Mouse (Mus musculus) frontal cortex, postnatal 10 days (tissue): ENCODE data around the gene Apob.

Source experiments
- DNase-seq, 2 experiments: peaks; one replicate each; pipeline ENCODE4 v3.0.0; 2022; ENCODE audit warnings: low spot score in 2 of 2, mixed read lengths in 1 of 2

The Apob gene

DNA sequence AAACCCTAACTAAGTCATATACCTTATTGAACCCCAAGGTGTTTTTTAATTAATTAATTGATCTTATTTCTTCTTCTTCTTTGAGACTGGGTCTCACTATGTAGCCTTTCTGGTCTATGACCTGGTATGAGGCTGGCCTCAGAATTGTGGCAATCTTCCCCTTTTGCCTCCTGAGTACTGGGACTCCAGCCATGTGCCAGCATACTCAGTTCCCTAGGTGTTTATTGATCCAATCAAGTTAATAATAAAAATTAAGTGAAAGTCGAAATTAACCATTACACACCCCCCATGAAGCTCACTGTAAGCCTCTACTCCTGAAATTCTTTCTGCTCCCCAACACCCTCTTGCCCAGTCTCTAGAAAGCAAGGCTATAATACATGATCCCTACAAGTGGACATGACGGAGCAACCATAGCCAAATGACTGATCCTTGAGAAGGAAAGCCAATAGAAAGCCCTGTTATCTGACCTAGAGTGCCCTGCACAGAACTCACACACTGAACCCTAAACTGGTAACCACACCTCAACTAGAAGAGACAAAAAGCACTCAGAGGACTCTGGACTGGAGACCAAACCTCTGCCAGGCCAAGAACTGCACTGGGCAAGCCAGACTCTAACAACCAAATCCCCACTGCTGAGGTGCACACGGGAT, 60.8 kb downstream of the Apob start:
- DNase-seq, result no peak

DNA sequence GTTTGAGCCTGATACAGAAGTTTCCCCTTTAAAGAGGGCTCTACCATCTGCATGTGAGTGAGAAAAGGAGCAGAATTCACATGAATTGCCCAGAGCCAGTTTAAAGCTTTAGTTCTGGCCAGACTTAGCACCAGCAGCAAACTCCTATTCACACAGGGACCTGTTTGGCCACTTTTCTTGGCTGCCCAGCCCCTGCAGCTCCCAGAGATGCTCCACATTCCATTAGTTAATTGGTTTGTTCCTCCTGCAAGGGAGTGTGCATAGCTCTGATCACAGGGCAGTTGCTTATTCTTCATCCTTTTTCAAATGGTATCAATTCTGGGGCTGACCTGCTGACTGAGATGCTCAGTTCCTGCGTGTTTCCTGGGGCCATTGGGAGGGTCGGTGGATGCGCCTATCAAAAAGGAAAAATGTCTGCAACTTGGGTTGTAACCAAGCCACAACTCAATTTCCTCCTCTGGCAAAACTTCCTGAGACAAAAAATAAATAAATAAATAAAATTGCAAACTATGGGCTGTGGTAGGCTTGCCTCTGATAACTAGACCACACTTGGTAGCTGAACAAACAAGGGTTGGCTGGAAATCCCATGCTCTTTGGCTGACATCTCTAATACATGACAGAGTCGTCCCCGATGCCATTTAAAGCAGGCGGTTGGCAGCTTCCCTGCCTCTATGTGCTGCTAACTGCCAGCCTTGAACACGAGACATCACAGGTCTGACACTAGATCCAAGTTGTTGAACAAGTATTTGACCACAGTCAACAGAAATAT, 65.4 kb downstream of the Apob start:
- DNase-seq, result no peak

DNA sequence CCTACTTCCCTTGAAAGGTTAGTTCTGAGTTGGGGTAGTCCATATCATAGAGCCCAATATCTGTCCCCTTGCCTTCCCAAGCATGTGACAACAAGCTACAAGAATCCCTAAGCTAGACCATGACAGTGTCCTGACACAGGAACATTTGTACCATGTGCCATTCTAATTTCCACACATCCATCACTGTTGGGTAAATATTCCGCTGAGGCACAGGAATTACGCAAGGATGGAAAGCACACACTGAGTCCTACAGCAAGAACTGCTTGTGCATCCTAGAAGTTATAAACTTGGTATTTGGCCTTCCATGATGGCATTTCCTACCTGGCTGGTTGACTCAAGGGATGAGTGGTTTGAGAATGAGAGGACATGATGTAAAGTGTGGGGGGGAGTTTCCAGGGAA, 69.6 kb downstream of the Apob start:
- no peak for DNase-seq

DNA sequence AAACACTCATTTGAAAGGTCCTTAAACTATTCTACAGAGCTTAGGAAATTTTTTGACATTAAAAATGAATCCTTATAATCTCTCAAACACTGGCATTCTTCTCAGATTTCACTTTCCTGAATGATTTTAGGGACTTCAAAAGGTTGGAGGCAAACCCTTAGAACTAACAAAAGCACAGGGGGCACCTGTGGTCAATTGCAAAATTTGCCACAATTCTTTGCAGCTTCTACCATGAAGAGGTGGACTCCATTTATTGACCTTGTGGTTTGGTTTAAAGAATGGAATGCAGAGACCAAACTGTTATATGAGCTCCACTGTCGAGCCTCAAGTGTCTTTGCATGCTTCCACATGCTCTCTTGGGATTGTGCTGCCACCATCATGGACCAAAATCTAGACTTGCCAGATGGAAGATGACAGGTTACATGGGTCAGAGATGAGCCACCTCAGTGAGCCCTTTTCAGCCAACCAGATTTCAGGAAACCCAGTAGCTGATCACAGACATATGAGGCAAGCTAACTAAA, 70.4 kb downstream of the Apob start:
- DNase-seq, result no peak

DNA sequence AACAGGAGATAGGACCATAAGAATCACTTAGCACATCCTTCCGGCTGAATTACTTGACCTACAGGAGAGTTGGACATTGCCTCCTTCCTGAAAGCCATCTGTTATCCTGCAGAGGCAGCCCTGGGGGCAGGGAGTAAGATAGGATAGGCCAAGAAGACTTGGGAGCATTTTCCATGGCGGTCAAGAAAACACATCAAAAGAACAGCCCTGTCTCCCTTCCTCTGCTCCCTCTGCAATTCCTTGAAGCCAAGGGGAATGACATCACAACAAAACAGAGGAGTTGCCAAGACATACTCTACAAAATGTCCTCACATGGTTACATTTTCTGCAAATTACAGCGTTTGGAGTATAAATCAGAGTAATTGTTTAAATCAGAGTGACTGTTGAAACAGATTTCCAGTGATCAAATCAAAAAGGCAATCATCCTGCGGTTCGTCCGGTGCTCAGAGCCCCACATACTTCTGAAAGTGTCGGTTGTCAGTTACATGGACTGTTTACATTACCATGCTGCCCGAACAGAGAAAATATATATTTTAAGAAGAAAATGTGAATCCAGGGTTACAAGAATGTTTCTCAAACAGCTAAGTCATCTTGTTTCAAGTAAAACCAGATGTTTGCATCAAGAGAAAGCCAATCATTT, 78.7 kb downstream of the Apob start:
- no peak for DNase-seq

DNA sequence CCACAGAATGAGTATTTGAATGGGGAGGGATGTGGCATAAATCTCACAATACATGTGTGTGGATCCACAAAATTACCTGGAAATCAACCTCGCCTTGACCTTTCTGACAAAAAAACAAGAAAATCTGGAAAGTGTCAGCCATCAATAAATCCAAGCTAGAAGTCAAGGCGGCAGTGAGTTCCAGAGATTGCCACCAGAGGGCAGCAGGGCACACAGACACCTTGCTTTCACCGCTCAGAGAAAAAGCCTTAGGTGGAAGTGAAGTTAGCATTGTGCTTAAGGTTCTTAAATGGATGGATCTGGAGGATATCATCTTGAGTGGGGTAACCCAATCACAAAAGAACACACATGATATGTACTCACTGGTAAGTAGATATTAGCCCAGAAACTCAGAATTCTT, 82.1 kb downstream of the Apob start:
- DNase-seq, result peak in 1 of 2 experiments; percentile 44

DNA sequence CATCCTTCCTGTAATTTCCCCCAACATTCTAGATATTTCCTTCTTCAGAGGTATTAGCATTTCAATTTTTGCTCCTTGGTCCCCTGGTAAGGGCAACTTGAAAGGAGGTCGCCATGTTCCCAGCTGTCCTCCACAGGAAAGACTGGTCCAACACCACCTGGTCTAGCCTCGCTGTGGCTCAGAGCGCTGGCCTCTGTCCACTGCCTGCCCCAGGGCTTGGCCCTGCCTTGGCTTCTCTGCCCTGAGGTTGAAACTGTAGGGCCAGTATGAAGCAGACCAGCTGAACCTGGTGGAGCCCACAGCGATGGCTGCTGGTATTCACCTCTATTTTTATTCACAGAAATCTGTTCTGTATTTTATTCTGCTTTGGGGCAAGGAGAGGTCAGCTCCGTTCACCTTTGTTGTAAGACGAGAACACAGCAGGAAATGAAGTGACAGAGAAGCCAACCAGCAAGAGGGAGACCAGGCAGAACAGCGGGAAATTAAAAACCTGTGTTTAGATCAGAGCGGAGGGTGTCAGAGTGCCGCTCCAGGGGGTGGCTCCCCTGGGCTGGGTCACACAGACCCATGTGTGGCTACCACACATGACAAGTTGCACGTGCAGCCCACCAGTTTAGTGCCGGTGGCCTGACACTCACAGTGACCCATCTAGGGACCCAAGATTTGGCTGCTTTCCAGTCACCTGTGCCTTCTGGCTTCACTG, 86.1 kb downstream of the Apob start:
- DNase-seq, result no peak
